18 mouse cellular contexts compared by ENCODE assay signal in genomic region chr11:70863204-70863603, GRCm38 (mm10). TPM values are rescaled to one million over a fixed set of nuclear protein-coding genes. Genes with fewer than 3 reads are reported as not detected.
"Had no signal": no experiment of that assay in that cellular context is flagged by ENCODE, and none has a peak within 500 bp of the region (broad histone marks: within the 10 kb centered on the region; RNA-seq: fewer than 3 reads in every experiment).

No protein-coding gene starts in this region.

RNA-seq across cellular contexts. Expression of gene Scimp, which starts 50.8 kb away (rescaled TPM):
- total RNA-seq: heart, postnatal 10 days; heart, postnatal 4 days; hindbrain, postnatal 0 days; layer of hippocampus, adult 18-20 months; layer of hippocampus, adult 2 months; layer of hippocampus, postnatal 10 days; layer of hippocampus, postnatal 14 days; layer of hippocampus, postnatal 25 days; layer of hippocampus, postnatal 36 days; left cerebral cortex, adult 18-20 months; left cerebral cortex, adult 2 months had no signal
- polyA plus RNA-seq: heart, embryonic 10.5 days; heart, embryonic 12.5 days; hindbrain, embryonic 10.5 days; hindbrain, embryonic 12.5 days; hindbrain, embryonic 14.5 days; hindbrain, embryonic 15.5 days; kidney, embryonic 14.5 days had no signal
